Mouse (Mus musculus): ENCODE measurements around the gene Kdm4c. TPM values are rescaled to one million over a fixed set of nuclear protein-coding genes. Genes with fewer than 3 reads are reported as not detected.

Kdm4c gene
- polyA plus RNA-seq, 1 experiment from 2014 or later: 6.5 TPM

- H3K36me3 ChIP-seq (ENCODE audit: control insufficient read depth, insufficient read depth): peaks cover 9% of the 10 kb centered on the region; the same call in 1 of the 2 replicates
- H3K4me3 ChIP-seq (ENCODE audit: low read depth, low read length): no peak overlapping the region
- H3K4me1 ChIP-seq (replicated peaks; ENCODE audit: control insufficient read depth, insufficient read depth, low read length): no peaks in the 10 kb centered on the region
- H3K4me2 ChIP-seq (replicated peaks; ENCODE audit: low read depth): no peak overlapping the region
- H3K9me3 ChIP-seq (ENCODE audit: control insufficient read depth): no peaks in the 10 kb centered on the region
- H3K27ac ChIP-seq (ENCODE audit: low read depth, low read length): no peak overlapping the region
- ATAC-seq: no peak
- H3K9ac ChIP-seq (ENCODE audit: low read depth, low read length): no peak overlapping the region
- no peaks in the 10 kb centered on the region for H3K27me3 ChIP-seq (replicated peaks; ENCODE audit: control insufficient read depth, insufficient read depth, low read length)
- no peak for TF ChIP-seq CTCF (IDR thresholded peaks at IDR 0.05; ENCODE audit: low read depth)
These were observed 19.6 kb downstream of the Kdm4c start for GRCm38 (mm10) chr4:74261879-74262278.

- H3K4me3 ChIP-seq (ENCODE audit: low read depth, low read length): no peak overlapping the region
- 93% methylated on average over 5 of the region's 5 CpGs for WGBS
- ATAC-seq: no peak
These were observed 22.2 kb downstream of the Kdm4c start for GRCm38 (mm10) chr4:74264428-74264955.

GRCm38 (mm10) chr4:74271180-74271579 is 28.9 kb downstream of the Kdm4c start:
- no peak overlapping the region for H3K27ac ChIP-seq (ENCODE audit: low read depth, low read length)
- H3K4me2 ChIP-seq (replicated peaks; ENCODE audit: low read depth): no peak overlapping the region
- H3K27me3 ChIP-seq (replicated peaks; ENCODE audit: control insufficient read depth, insufficient read depth, low read length): no peaks in the 10 kb centered on the region
- no peak overlapping the region for H3K9ac ChIP-seq (ENCODE audit: low read depth, low read length)
- no peaks in the 10 kb centered on the region for H3K9me3 ChIP-seq (ENCODE audit: control insufficient read depth)
- no peak overlapping the region for H3K4me3 ChIP-seq (ENCODE audit: low read depth, low read length)
- no peak for ATAC-seq
- H3K36me3 ChIP-seq (ENCODE audit: control insufficient read depth, insufficient read depth): no peaks in the 10 kb centered on the region
- H3K4me1 ChIP-seq (replicated peaks; ENCODE audit: control insufficient read depth, insufficient read depth, low read length): no peaks in the 10 kb centered on the region
- WGBS: 74% methylated on average over 5 of the region's 5 CpGs
- TF ChIP-seq CTCF (IDR thresholded peaks at IDR 0.05; ENCODE audit: low read depth): no peak

More at GRCm38 (mm10) chr4:74264428-74264955, 22.2 kb downstream of the Kdm4c start:
- H3K4me2 ChIP-seq (replicated peaks; ENCODE audit: low read depth): no peak overlapping the region
- no peaks in the 10 kb centered on the region for H3K9me3 ChIP-seq (ENCODE audit: control insufficient read depth)
- no peak overlapping the region for H3K27ac ChIP-seq (ENCODE audit: low read depth, low read length)
- H3K27me3 ChIP-seq (replicated peaks; ENCODE audit: control insufficient read depth, insufficient read depth, low read length): no peaks in the 10 kb centered on the region
- H3K36me3 ChIP-seq (ENCODE audit: control insufficient read depth, insufficient read depth): peaks cover 9% of the 10 kb centered on the region; the same call in 1 of the 2 replicates
- no peak overlapping the region for H3K9ac ChIP-seq (ENCODE audit: low read depth, low read length)
- no peaks in the 10 kb centered on the region for H3K4me1 ChIP-seq (replicated peaks; ENCODE audit: control insufficient read depth, insufficient read depth, low read length)
- no peak for TF ChIP-seq CTCF (IDR thresholded peaks at IDR 0.05; ENCODE audit: low read depth)

- Histone ChIP-seq H3K4me2 (replicated peaks; ENCODE audit: low read depth) (no peak overlapping the region), H3K9me3 (ENCODE audit: control insufficient read depth) (no peaks in the 10 kb centered on the region), H3K27me3 (replicated peaks; ENCODE audit: control insufficient read depth, insufficient read depth, low read length) (no peaks in the 10 kb centered on the region), H3K9ac (ENCODE audit: low read depth, low read length) (no peak overlapping the region), H3K4me3 (ENCODE audit: low read depth, low read length) (no peak overlapping the region), H3K27ac (ENCODE audit: low read depth, low read length) (no peak overlapping the region), H3K4me1 (replicated peaks; ENCODE audit: control insufficient read depth, insufficient read depth, low read length) (no peaks in the 10 kb centered on the region), H3K36me3 (ENCODE audit: control insufficient read depth, insufficient read depth) (no peaks in the 10 kb centered on the region)
- no peak for TF ChIP-seq CTCF (IDR thresholded peaks at IDR 0.05; ENCODE audit: low read depth)
- WGBS: 85% methylated on average over 1 of the region's 1 CpGs
- ATAC-seq: no peak
These were observed 35.2 kb downstream of the Kdm4c start for GRCm38 (mm10) chr4:74277486-74277885.

GRCm38 (mm10) chr4:74280170-74280569 is 37.9 kb downstream of the Kdm4c start:
- no peaks in the 10 kb centered on the region for H3K9me3 ChIP-seq (ENCODE audit: control insufficient read depth)
- ATAC-seq: no peak
- no peak overlapping the region for H3K4me3 ChIP-seq (ENCODE audit: low read depth, low read length)
- H3K4me1 ChIP-seq (replicated peaks; ENCODE audit: control insufficient read depth, insufficient read depth, low read length): no peaks in the 10 kb centered on the region
- 78% methylated on average over 3 of the region's 3 CpGs for WGBS
- H3K9ac ChIP-seq (ENCODE audit: low read depth, low read length): no peak overlapping the region
- no peak for TF ChIP-seq CTCF (IDR thresholded peaks at IDR 0.05; ENCODE audit: low read depth)
- H3K36me3 ChIP-seq (ENCODE audit: control insufficient read depth, insufficient read depth): no peaks in the 10 kb centered on the region
- no peak overlapping the region for H3K4me2 ChIP-seq (replicated peaks; ENCODE audit: low read depth)
- no peak overlapping the region for H3K27ac ChIP-seq (ENCODE audit: low read depth, low read length)
- H3K27me3 ChIP-seq (replicated peaks; ENCODE audit: control insufficient read depth, insufficient read depth, low read length): no peaks in the 10 kb centered on the region

GRCm38 (mm10) chr4:74287851-74288250 is 45.6 kb downstream of the Kdm4c start:
- peak; percentile 66 for ATAC-seq
- WGBS: 52% methylated on average over 3 of the region's 3 CpGs
- TF ChIP-seq CTCF (IDR thresholded peaks at IDR 0.05; ENCODE audit: low read depth): no peak

GRCm38 (mm10) chr4:74294726-74295125 is 52.4 kb downstream of the Kdm4c start:
- no peak overlapping the region for H3K9ac ChIP-seq (ENCODE audit: low read depth, low read length)
- H3K4me1 ChIP-seq (replicated peaks; ENCODE audit: control insufficient read depth, insufficient read depth, low read length): no peaks in the 10 kb centered on the region
- H3K36me3 ChIP-seq (ENCODE audit: control insufficient read depth, insufficient read depth): 0 out of 2 replicates have a peak, but pooled peaks cover 7% of the 10 kb centered on the region
- no peaks in the 10 kb centered on the region for H3K27me3 ChIP-seq (replicated peaks; ENCODE audit: control insufficient read depth, insufficient read depth, low read length)
- TF ChIP-seq CTCF (IDR thresholded peaks at IDR 0.05; ENCODE audit: low read depth): no peak
- H3K4me3 ChIP-seq (ENCODE audit: low read depth, low read length): no peak overlapping the region
- no peaks in the 10 kb centered on the region for H3K9me3 ChIP-seq (ENCODE audit: control insufficient read depth)
- WGBS: 43% methylated on average over 3 of the region's 3 CpGs
- no peak overlapping the region for H3K4me2 ChIP-seq (replicated peaks; ENCODE audit: low read depth)
- no peak for ATAC-seq
- no peak overlapping the region for H3K27ac ChIP-seq (ENCODE audit: low read depth, low read length)

More at GRCm38 (mm10) chr4:74287851-74288250, 45.6 kb downstream of the Kdm4c start:
- Histone ChIP-seq H3K27ac (ENCODE audit: low read depth, low read length) (no peak overlapping the region), H3K4me3 (ENCODE audit: low read depth, low read length) (no peak overlapping the region), H3K9me3 (ENCODE audit: control insufficient read depth) (no peaks in the 10 kb centered on the region), H3K27me3 (replicated peaks; ENCODE audit: control insufficient read depth, insufficient read depth, low read length) (no peaks in the 10 kb centered on the region), H3K4me1 (replicated peaks; ENCODE audit: control insufficient read depth, insufficient read depth, low read length) (no peaks in the 10 kb centered on the region), H3K36me3 (ENCODE audit: control insufficient read depth, insufficient read depth) (no peaks in the 10 kb centered on the region), H3K9ac (ENCODE audit: low read depth, low read length) (no peak overlapping the region), H3K4me2 (replicated peaks; ENCODE audit: low read depth) (peak overlapping the region; percentile 6; the same call in 1 of the 2 replicates)
